Mouse (Mus musculus) liver, embryonic 13.5 days (tissue): ENCODE results near the gene Ldlrad3. TPM values are rescaled to one million over a fixed set of nuclear protein-coding genes. Genes with fewer than 3 reads are reported as not detected.

Experiments
- ATAC-seq: fragments of 200-750 bp; cut with Nextera tagmentation; 2 replicates; pipeline ENCODE4 v1.8.0; 2017; ENCODE audit warnings: low read depth, mild to moderate bottlenecking, moderate number of reproducible peaks, moderate library complexity
- DNase-seq: peaks from one replicate; pipeline ENCODE4 v3.0.0; 2022
- H3K27ac ChIP-seq: fragments of 300-500 bp; sonication (generic); 2 replicates; pipeline ENCODE4 v1.5.1; 2015; ENCODE audit warnings: moderate library complexity, mild to moderate bottlenecking, inconsistent platforms
- H3K27me3 ChIP-seq: fragments of 300-500 bp; sonication (generic); 2 replicates; pipeline ENCODE4 v1.6.1; 2015; ENCODE audit warnings: mild to moderate bottlenecking, inconsistent platforms
- H3K36me3 ChIP-seq: fragments of 300-500 bp; sonication (generic); 2 replicates; pipeline ENCODE4 v1.6.1; 2015; ENCODE audit warnings: mild to moderate bottlenecking, inconsistent platforms
- H3K4me1 ChIP-seq: fragments of 300-500 bp; sonication (generic); replicated peaks from 2 replicates; pipeline ENCODE4 v1.6.1; 2015; ENCODE audit warnings: inconsistent platforms
- H3K4me2 ChIP-seq: fragments of 300-500 bp; sonication (generic); 2 replicates; pipeline ENCODE4 v1.6.1; 2015; ENCODE audit warnings: inconsistent platforms, mild to moderate bottlenecking, moderate library complexity
- H3K4me3 ChIP-seq: fragments of 300-500 bp; sonication (generic); replicated peaks from 2 replicates; pipeline ENCODE4 v1.5.1; 2015; ENCODE audit warnings: mild to moderate bottlenecking, inconsistent platforms
- H3K9ac ChIP-seq: fragments of 300-500 bp; sonication (generic); 2 replicates; pipeline ENCODE4 v1.6.1; 2015; ENCODE audit warnings: mild to moderate bottlenecking, inconsistent platforms
- H3K9me3 ChIP-seq: fragments of 300-500 bp; sonication (generic); replicated peaks from 2 replicates; pipeline ENCODE4 v1.6.1; 2016; ENCODE audit warnings: inconsistent platforms
- whole genome bisulfite sequencing: fragments of 180-500 bp; shearing (Covaris S2); methylation state at CpG from one replicate; pipeline ENCODE4 v1.1.7; 2015; ENCODE audit not compliant: insufficient replicate concordance; 5-methylcytosine and 5-hydroxymethylcytosine counted together
- polyA plus RNA-seq: library from polyadenylated mRNA; unstranded; fragments of >200 nt; fragmentation: Nextera tagmentation; extraction: Ambion mirVana; gene quantifications from 2 replicates; pipeline ENCODE4 v1.2.1, GENCODE M21; 2015

Ldlrad3 gene
- polyA plus RNA-seq, 1 experiment from 2014 or later = 3.8 TPM

- DNase-seq = peak; percentile 17
- no peaks in the 10 kb centered on the region for H3K4me1 ChIP-seq
- no peak overlapping the region for H3K27ac ChIP-seq
- H3K4me2 ChIP-seq = no peak overlapping the region
- ATAC-seq = peak; percentile 29; the same call in 1 of the 2 replicates
- no peak overlapping the region for H3K4me3 ChIP-seq
- H3K36me3 ChIP-seq = no peaks in the 10 kb centered on the region
- 62% methylated on average over 8 of the region's 8 CpGs for WGBS
- no peaks in the 10 kb centered on the region for H3K27me3 ChIP-seq
- 0 out of 2 replicates have a peak, but pooled peaks cover 3% of the 10 kb centered on the region for H3K9me3 ChIP-seq
- no peak overlapping the region for H3K9ac ChIP-seq
Observed at GRCm38 (mm10) chr2:102091516-102092350, 94.5 kb downstream of the Ldlrad3 start.

- H3K4me1 ChIP-seq = no peaks in the 10 kb centered on the region
- no peak overlapping the region for H3K4me3 ChIP-seq
- no peak overlapping the region for H3K4me2 ChIP-seq
- H3K27ac ChIP-seq = no peak overlapping the region
- H3K9ac ChIP-seq = no peak overlapping the region
- no peaks in the 10 kb centered on the region for H3K36me3 ChIP-seq
- no peak for DNase-seq
- WGBS = 72% methylated on average over 5 of the region's 5 CpGs
- H3K27me3 ChIP-seq = no peaks in the 10 kb centered on the region
- H3K9me3 ChIP-seq = 0 out of 2 replicates have a peak, but pooled peaks cover 3% of the 10 kb centered on the region
- no peak for ATAC-seq
Observed at GRCm38 (mm10) chr2:102087787-102088186, 98.4 kb downstream of the Ldlrad3 start.

GRCm38 (mm10) chr2:102086583-102086982, 99.6 kb downstream of the Ldlrad3 start:
- no peak overlapping the region for H3K4me2 ChIP-seq
- WGBS = 90% methylated on average over 23 of the region's 23 CpGs
- no peaks in the 10 kb centered on the region for H3K4me1 ChIP-seq
- ATAC-seq (no peak), DNase-seq (no peak)
- H3K9me3 ChIP-seq = peaks cover 8% of the 10 kb centered on the region; the same call in 1 of the 2 replicates
- peaks cover 4% of the 10 kb centered on the region; the same call in 1 of the 2 replicates for H3K36me3 ChIP-seq
- no peak overlapping the region for H3K4me3 ChIP-seq
- H3K27ac ChIP-seq = no peak overlapping the region
- H3K9ac ChIP-seq = no peak overlapping the region
- no peaks in the 10 kb centered on the region for H3K27me3 ChIP-seq

- DNase-seq = no peak
- Histone ChIP-seq H3K4me3 (no peak overlapping the region), H3K27ac (no peak overlapping the region), H3K36me3 (peaks cover 7% of the 10 kb centered on the region; the same call in 1 of the 2 replicates), H3K9me3 (peaks cover 5% of the 10 kb centered on the region; the same call in 1 of the 2 replicates), H3K4me1 (no peaks in the 10 kb centered on the region), H3K27me3 (no peaks in the 10 kb centered on the region), H3K4me2 (no peak overlapping the region), H3K9ac (no peak overlapping the region)
- ATAC-seq = no peak
Observed at GRCm38 (mm10) chr2:102082782-102083181, 103.4 kb downstream of the Ldlrad3 start.

- H3K27me3 ChIP-seq = no peaks in the 10 kb centered on the region
- no peak overlapping the region for H3K27ac ChIP-seq
- H3K9ac ChIP-seq = no peak overlapping the region
- WGBS = 38% methylated on average over 4 of the region's 4 CpGs
- no peak for ATAC-seq
- H3K9me3 ChIP-seq = peaks cover 5% of the 10 kb centered on the region; the same call in 1 of the 2 replicates
- no peaks in the 10 kb centered on the region for H3K4me1 ChIP-seq
- no peak overlapping the region for H3K4me3 ChIP-seq
- H3K36me3 ChIP-seq = peaks cover 7% of the 10 kb centered on the region; the same call in 1 of the 2 replicates
- no peak overlapping the region for H3K4me2 ChIP-seq
- peak; percentile 7 for DNase-seq
Observed at GRCm38 (mm10) chr2:102077554-102077953, 108.6 kb downstream of the Ldlrad3 start.

GRCm38 (mm10) chr2:102076237-102076636, 109.9 kb downstream of the Ldlrad3 start:
- no peaks in the 10 kb centered on the region for H3K4me1 ChIP-seq
- DNase-seq (no peak), ATAC-seq (no peak)
- no peak overlapping the region for H3K27ac ChIP-seq
- H3K4me2 ChIP-seq = no peak overlapping the region
- H3K9ac ChIP-seq = no peak overlapping the region
- no peaks in the 10 kb centered on the region for H3K36me3 ChIP-seq
- H3K27me3 ChIP-seq = no peaks in the 10 kb centered on the region
- H3K9me3 ChIP-seq = no peaks in the 10 kb centered on the region
- WGBS = 76% methylated on average over 6 of the region's 6 CpGs
- H3K4me3 ChIP-seq = no peak overlapping the region

GRCm38 (mm10) chr2:102073266-102074037, 112.7 kb downstream of the Ldlrad3 start:
- no peaks in the 10 kb centered on the region for H3K4me1 ChIP-seq
- 72% methylated on average over 6 of the region's 6 CpGs for WGBS
- no peak overlapping the region for H3K4me3 ChIP-seq

GRCm38 (mm10) chr2:102072859-102073258, 113.3 kb downstream of the Ldlrad3 start:
- H3K9ac ChIP-seq = no peak overlapping the region
- H3K9me3 ChIP-seq = no peaks in the 10 kb centered on the region
- no peaks in the 10 kb centered on the region for H3K27me3 ChIP-seq
- no peaks in the 10 kb centered on the region for H3K4me1 ChIP-seq
- no peaks in the 10 kb centered on the region for H3K36me3 ChIP-seq
- whole genome bisulfite sequencing = 47% methylated on average over 4 of the region's 4 CpGs
- H3K4me3 ChIP-seq = no peak overlapping the region
- no peak overlapping the region for H3K27ac ChIP-seq
- H3K4me2 ChIP-seq = no peak overlapping the region
- DNase-seq (no peak), ATAC-seq (no peak)

More at GRCm38 (mm10) chr2:102073266-102074037, 112.7 kb downstream of the Ldlrad3 start:
- Histone ChIP-seq H3K27ac (no peak overlapping the region), H3K9ac (no peak overlapping the region), H3K27me3 (no peaks in the 10 kb centered on the region), H3K4me2 (no peak overlapping the region), H3K9me3 (no peaks in the 10 kb centered on the region), H3K36me3 (no peaks in the 10 kb centered on the region)
- DNase-seq = no peak
- ATAC-seq = no peak

GRCm38 (mm10) chr2:102071022-102071717, 115.0 kb downstream of the Ldlrad3 start:
- no peak overlapping the region for H3K27ac ChIP-seq
- WGBS = 74% methylated on average over 10 of the region's 10 CpGs
- H3K9me3 ChIP-seq = no peaks in the 10 kb centered on the region
- no peak overlapping the region for H3K9ac ChIP-seq
- no peak overlapping the region for H3K4me2 ChIP-seq
- no peaks in the 10 kb centered on the region for H3K27me3 ChIP-seq
- no peaks in the 10 kb centered on the region for H3K4me1 ChIP-seq
- ATAC-seq (no peak), DNase-seq (no peak)
- no peak overlapping the region for H3K4me3 ChIP-seq
- no peaks in the 10 kb centered on the region for H3K36me3 ChIP-seq

GRCm38 (mm10) chr2:102064826-102065441, 121.3 kb downstream of the Ldlrad3 start:
- no peaks in the 10 kb centered on the region for H3K4me1 ChIP-seq
- H3K36me3 ChIP-seq = no peaks in the 10 kb centered on the region
- H3K4me2 ChIP-seq = no peak overlapping the region
- DNase-seq (no peak), ATAC-seq (no peak)
- H3K4me3 ChIP-seq = no peak overlapping the region
- no peak overlapping the region for H3K27ac ChIP-seq
- H3K27me3 ChIP-seq = no peaks in the 10 kb centered on the region
- WGBS = 65% methylated on average over 8 of the region's 8 CpGs
- no peak overlapping the region for H3K9ac ChIP-seq
- no peaks in the 10 kb centered on the region for H3K9me3 ChIP-seq
